Mouse (Mus musculus) central nervous system, embryonic 14 days (tissue): ENCODE measurements around the gene Gm10190. TPM values are rescaled to one million over a fixed set of nuclear protein-coding genes. Genes with fewer than 3 reads are reported as not detected.

Source experiments
- polyA plus RNA-seq: library from polyadenylated mRNA; depleted of rRNA; stranded (reverse); fragments of >200 nt; gene quantifications from 2 replicates; pipeline ENCODE4 v1.2.3, GENCODE M21; 2012; rRNA removed

Gm10190 gene
- 0.59 and 0.61 TPM in 2 replicates for polyA plus RNA-seq

DNA sequence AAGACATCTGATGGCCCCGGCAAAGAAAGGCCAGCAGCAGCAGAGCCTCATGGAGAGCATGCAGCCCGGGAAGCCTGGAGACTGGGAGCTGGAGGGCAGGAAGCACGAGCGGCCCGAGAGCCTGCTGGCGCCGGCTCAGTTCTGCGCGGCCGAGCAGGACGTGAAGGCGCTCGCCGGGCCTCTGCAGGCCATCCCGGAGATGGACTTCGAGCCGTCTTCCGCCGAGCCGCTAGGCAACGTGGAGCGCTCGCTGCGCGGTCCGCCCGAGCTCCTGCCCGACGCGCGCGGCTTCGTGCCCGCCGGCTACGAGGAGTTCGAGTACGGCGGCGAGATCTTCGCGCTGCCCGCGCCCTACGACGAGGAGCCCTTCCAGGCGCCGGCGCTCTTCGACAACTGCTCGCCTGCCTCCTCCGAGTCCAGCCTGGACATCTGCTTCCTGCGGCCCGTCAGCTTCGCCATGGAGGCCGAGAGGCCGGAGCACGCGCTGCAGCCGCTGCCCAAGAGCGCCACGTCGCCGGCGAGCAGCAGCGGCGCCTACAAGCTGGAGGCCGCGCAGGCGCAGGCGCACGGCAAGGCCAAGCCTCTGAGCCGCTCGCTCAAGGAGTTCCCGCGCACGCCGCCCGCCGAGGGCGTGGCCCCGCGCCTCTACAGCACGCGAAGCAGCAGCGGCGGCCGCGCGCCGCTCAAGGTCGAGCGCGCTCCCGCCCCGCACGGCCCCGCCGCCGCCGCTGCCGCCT is at the start of gene Gm10190:
TSS of gene Gm10190 (minus strand) at position 553 of the 737 bp plus-strand sequence.

Other genes with a start within 250 kb of the Gm10190 start
- gene Galm, start 246.1 kb downstream of the Gm10190 start, polyA plus RNA-seq: 2.4 and 3.9 TPM in 2 replicates
- gene Srsf7, start 166.2 kb downstream of the Gm10190 start, polyA plus RNA-seq: 417 and 493 TPM in 2 replicates
- gene Ttc39d, start 166.1 kb downstream of the Gm10190 start, polyA plus RNA-seq: 0.10 TPM in 2 replicates
- gene Gemin6, start 149.1 kb downstream of the Gm10190 start, polyA plus RNA-seq: 12.7 and 15.0 TPM in 2 replicates
- 22.7 and 26.6 TPM in 2 replicates for gene Morn2, start 83.3 kb downstream of the Gm10190 start, polyA plus RNA-seq
- gene Dhx57, start 83.1 kb downstream of the Gm10190 start, polyA plus RNA-seq: 68.2 and 69.8 TPM in 2 replicates
- 1.8 and 2.9 TPM in 2 replicates for gene Arhgef33, start 66.1 kb downstream of the Gm10190 start, polyA plus RNA-seq
- 14.1 and 14.7 TPM in 2 replicates for gene Sos1, start 106.9 kb upstream of the Gm10190 start, polyA plus RNA-seq
- 2.5 and 2.8 TPM in 2 replicates for gene Cdkl4, start 204.3 kb upstream of the Gm10190 start, polyA plus RNA-seq